Mouse (Mus musculus) retina, postnatal 7 days (tissue): ENCODE results near the gene Hba-x.
"Not testable (repeated sequence)": the region's sequence is repeated elsewhere in the genome, so short reads cannot be mapped to it uniquely, and the experiment has no call there.

Source experiments
- DNase-seq: peaks from one replicate; pipeline ENCODE4 v3.0.0-alpha.2; 2012; ENCODE audit warnings: low read depth, low spot score

Gene Hba-x

GRCm38 (mm10) chr11:32285887-32286286 lies 9.7 kb downstream of the Hba-x start:
- not testable (repeated sequence) for DNase-seq

GRCm38 (mm10) chr11:32286695-32287492 lies 10.7 kb downstream of the Hba-x start, which contains the start of gene Hbq1b:
Gene Hbq1b (plus strand): TSS chr11:32286965.
- DNase-seq, result peak; percentile 23

GRCm38 (mm10) chr11:32287493-32287825 lies 11.3 kb downstream of the Hba-x start:
- DNase-seq, result no peak

GRCm38 (mm10) chr11:32292819-32293218 lies 16.6 kb downstream of the Hba-x start:
- DNase-seq, result not testable (repeated sequence)

- DNase-seq, result not testable (repeated sequence)
Measured at GRCm38 (mm10) chr11:32293479-32293878, 17.3 kb downstream of the Hba-x start.

- not testable (repeated sequence) for DNase-seq
Measured at GRCm38 (mm10) chr11:32296203-32296602, 20.0 kb downstream of the Hba-x start, which contains the start of gene Hba-a2. Gene Hba-a2 (plus strand): TSS chr11:32296489.

- not testable (repeated sequence) for DNase-seq
Measured at GRCm38 (mm10) chr11:32297417-32297816, 21.2 kb downstream of the Hba-x start.

GRCm38 (mm10) chr11:32297866-32298531 lies 21.8 kb downstream of the Hba-x start:
- no peak for DNase-seq

GRCm38 (mm10) chr11:32298532-32298918 lies 22.3 kb downstream of the Hba-x start:
- no peak for DNase-seq

GRCm38 (mm10) chr11:32299865-32300264 lies 23.7 kb downstream of the Hba-x start, which contains the start of gene Hbq1a:
Gene Hbq1a (plus strand): TSS chr11:32300069.
- DNase-seq, result peak; percentile 16

GRCm38 (mm10) chr11:32300279-32301267 lies 24.4 kb downstream of the Hba-x start:
- DNase-seq, result no peak

GRCm38 (mm10) chr11:32301506-32301905 lies 25.3 kb downstream of the Hba-x start:
- DNase-seq, result no peak

GRCm38 (mm10) chr11:32302824-32303419 lies 26.7 kb downstream of the Hba-x start:
- DNase-seq, result no peak

GRCm38 (mm10) chr11:32303455-32303854 lies 27.3 kb downstream of the Hba-x start:
- no peak for DNase-seq

GRCm38 (mm10) chr11:32307006-32307405 lies 30.8 kb downstream of the Hba-x start:
- no peak for DNase-seq

GRCm38 (mm10) chr11:32309446-32309845 lies 33.2 kb downstream of the Hba-x start:
- DNase-seq, result no peak

- no peak for DNase-seq
Measured at GRCm38 (mm10) chr11:32309928-32310327, 33.7 kb downstream of the Hba-x start.

- DNase-seq, result no peak
Measured at GRCm38 (mm10) chr11:32316009-32316408, 39.8 kb downstream of the Hba-x start.

GRCm38 (mm10) chr11:32320507-32321195 lies 44.5 kb downstream of the Hba-x start:
- DNase-seq, result no peak

- DNase-seq, result peak; percentile 27
Measured at GRCm38 (mm10) chr11:32321196-32321565, 45.0 kb downstream of the Hba-x start.

- DNase-seq, result peak; percentile 64
Measured at GRCm38 (mm10) chr11:32324609-32325008, 48.4 kb downstream of the Hba-x start.
